Mouse (Mus musculus): ENCODE measurements around the gene Arhgap42.

DNA sequence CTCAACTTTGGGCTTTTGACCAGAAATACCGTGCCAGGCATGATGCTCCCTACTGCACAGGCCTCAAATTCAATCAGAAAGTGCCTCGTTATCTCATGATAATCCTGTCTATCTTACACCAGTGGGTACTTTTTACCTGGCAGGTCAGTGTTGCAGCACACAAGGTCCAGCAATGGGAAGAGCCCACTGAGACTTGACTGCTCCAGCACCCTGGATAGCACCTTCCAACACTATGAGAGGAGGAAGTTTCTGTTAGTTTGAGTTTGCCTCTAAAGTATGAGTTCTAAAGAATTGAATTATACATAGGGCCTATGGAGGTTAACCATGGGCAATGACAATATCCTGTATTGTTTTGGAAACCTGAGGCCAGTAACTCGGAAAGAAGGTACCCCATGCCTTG is 256.6 kb downstream of the Arhgap42 start:
- TF ChIP-seq CTCF (conservative IDR thresholded peaks at IDR 0.05; ENCODE audit: low read length) (no peak), NANOG (IDR thresholded peaks at IDR 0.05; ENCODE audit: borderline replicate concordance, low read length) (no peak)

Data from E14TG2a.4 (cell line).